Mouse (Mus musculus) hindbrain, embryonic 14.5 days (tissue): ENCODE data around the gene Abca1. TPM values are rescaled to one million over a fixed set of nuclear protein-coding genes. Genes with fewer than 3 reads are reported as not detected.

Experiments
- ATAC-seq: fragments of 200-750 bp; cut with Nextera tagmentation; 2 replicates; pipeline ENCODE4 v1.8.0; 2017; ENCODE audit warnings: moderate number of reproducible peaks, mild to moderate bottlenecking, moderate TSS enrichment, moderate library complexity; ENCODE audit not compliant: low FRiP score
- DNase-seq: peaks from one replicate; pipeline ENCODE4 v3.0.0-alpha.2; 2015; ENCODE audit warnings: low spot score
- H3K27ac ChIP-seq: fragments of 300-500 bp; sonication (generic); 2 replicates; pipeline ENCODE4 v1.5.1; 2014; ENCODE audit warnings: mild to moderate bottlenecking, moderate library complexity
- H3K27me3 ChIP-seq: fragments of 300-500 bp; sonication (generic); 2 replicates; pipeline ENCODE4 v1.6.1; 2014; ENCODE audit warnings: mild to moderate bottlenecking, low read length, mixed read lengths; ENCODE audit not compliant: control insufficient read depth, insufficient read depth
- H3K36me3 ChIP-seq: fragments of 300-500 bp; sonication (generic); replicated peaks from 2 replicates; pipeline ENCODE4 v1.6.1; 2014; ENCODE audit not compliant: control insufficient read depth, insufficient read depth
- H3K4me1 ChIP-seq: fragments of 300-500 bp; sonication (generic); replicated peaks from 2 replicates; pipeline ENCODE4 v1.6.1; 2014; ENCODE audit warnings: antibody characterized with exemption, low read length, mixed read lengths; ENCODE audit not compliant: control insufficient read depth, insufficient read depth
- H3K4me2 ChIP-seq: fragments of 300-500 bp; sonication (generic); replicated peaks from 2 replicates; pipeline ENCODE4 v1.6.1; 2014; ENCODE audit warnings: mild to moderate bottlenecking, moderate library complexity
- H3K4me3 ChIP-seq: fragments of 300-500 bp; sonication (generic); replicated peaks from 2 replicates; pipeline ENCODE4 v1.5.1; 2014; ENCODE audit warnings: mild to moderate bottlenecking, low read length
- H3K9ac ChIP-seq: fragments of 300-500 bp; sonication (generic); 2 replicates; pipeline ENCODE4 v1.6.1; 2014
- H3K9me3 ChIP-seq: fragments of 300-500 bp; sonication (generic); 2 replicates; pipeline ENCODE4 v1.6.1; 2016; ENCODE audit warnings: low read length; ENCODE audit not compliant: control insufficient read depth
- WGBS: fragments of 180-500 bp; shearing (Covaris S2); extraction: QIAGEN DNeasy Blood & Tissue Kit; methylation state at CpG from one replicate; pipeline ENCODE4 v1.1.7; 2014; 5-methylcytosine and 5-hydroxymethylcytosine counted together
- polyA plus RNA-seq: library from polyadenylated mRNA; unstranded; fragments of >200 nt; fragmentation: Nextera tagmentation; extraction: Ambion mirVana; gene quantifications from 2 replicates; pipeline ENCODE4 v1.2.1, GENCODE M21; 2014

Gene Abca1
- polyA plus RNA-seq, 1 experiment from 2014 or later = 18.8 TPM

DNA sequence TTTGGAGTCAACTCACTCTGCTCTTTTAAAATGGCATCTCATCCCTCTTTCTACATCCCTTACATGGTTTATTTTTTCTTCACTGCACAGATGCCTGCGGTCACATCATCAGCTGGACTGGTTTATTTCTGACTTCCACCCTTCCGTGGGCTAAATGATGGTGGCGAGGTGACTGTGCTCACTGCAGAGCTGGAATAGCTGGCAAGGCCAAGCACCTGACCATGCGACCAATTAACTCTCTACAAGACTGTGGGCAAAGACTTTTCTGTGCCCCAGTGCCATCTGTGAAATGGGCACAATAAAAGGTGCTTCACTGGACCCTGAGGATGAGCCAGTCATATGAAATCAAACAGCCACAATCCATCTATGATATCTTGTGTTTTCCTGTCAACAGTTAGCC, 66.1 kb downstream of the Abca1 start:
- no peaks in the 10 kb centered on the region for H3K4me1 ChIP-seq
- H3K9ac ChIP-seq = no peak overlapping the region
- ATAC-seq (no peak), DNase-seq (no peak)
- no peak overlapping the region for H3K4me3 ChIP-seq
- 92% methylated on average over 4 of the region's 4 CpGs for WGBS
- no peak overlapping the region for H3K4me2 ChIP-seq
- H3K27ac ChIP-seq = no peak overlapping the region
- H3K36me3 ChIP-seq = peaks cover 9% of the 10 kb centered on the region; the same call in 1 of the 2 replicates
- no peaks in the 10 kb centered on the region for H3K27me3 ChIP-seq
- H3K9me3 ChIP-seq = no peaks in the 10 kb centered on the region

DNA sequence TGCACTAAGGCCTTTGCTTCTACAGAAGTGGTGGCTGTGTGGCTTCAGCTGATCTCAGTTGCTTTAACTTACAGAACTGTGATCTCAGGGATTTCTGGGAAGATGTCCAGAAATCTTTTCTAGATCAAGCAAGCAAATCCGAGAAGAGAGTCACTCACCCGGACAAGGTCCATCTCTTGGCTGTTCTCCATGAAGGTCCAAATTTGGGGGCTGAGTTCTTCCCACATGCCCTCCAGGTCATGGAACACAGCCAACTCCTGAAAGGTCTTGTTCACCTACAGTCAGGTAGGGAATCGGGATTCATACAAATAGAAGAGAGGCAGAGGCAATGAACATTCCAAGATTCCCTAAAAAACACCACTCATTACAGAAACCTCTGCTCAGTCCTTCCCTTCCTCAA, 70.1 kb downstream of the Abca1 start:
- Histone ChIP-seq H3K36me3 (peaks cover 12% of the 10 kb centered on the region), H3K4me1 (no peaks in the 10 kb centered on the region), H3K4me2 (no peak overlapping the region), H3K27ac (no peak overlapping the region), H3K9me3 (no peaks in the 10 kb centered on the region), H3K27me3 (no peaks in the 10 kb centered on the region), H3K4me3 (no peak overlapping the region), H3K9ac (no peak overlapping the region)
- WGBS = 86% methylated on average over 3 of the region's 3 CpGs
- DNase-seq (no peak), ATAC-seq (no peak)

DNA sequence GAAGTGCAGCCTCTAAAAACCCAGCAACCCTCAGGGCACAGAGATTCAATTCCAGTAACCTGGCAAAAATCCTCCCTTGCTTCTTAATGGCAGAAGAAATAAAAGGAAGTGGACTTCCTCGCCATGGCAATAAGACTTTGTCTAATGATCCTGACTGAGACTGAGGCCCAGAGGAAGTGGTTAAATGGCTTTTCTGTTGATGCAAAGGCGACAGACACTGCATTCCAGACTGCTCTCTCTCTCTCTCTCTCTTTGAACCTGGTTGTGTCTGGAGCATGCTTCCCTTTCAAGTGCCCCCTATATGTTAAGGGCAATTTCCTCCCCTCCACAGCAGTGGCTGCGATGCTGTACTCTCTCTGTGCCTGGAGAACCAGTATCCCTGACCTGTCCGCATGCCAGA, 70.7 kb downstream of the Abca1 start:
- ATAC-seq (no peak), DNase-seq (no peak)
- no peaks in the 10 kb centered on the region for H3K27me3 ChIP-seq
- WGBS = 77% methylated on average over 4 of the region's 4 CpGs
- H3K9ac ChIP-seq = no peak overlapping the region
- H3K9me3 ChIP-seq = no peaks in the 10 kb centered on the region
- H3K4me1 ChIP-seq = no peaks in the 10 kb centered on the region
- peaks cover 18% of the 10 kb centered on the region for H3K36me3 ChIP-seq
- H3K4me3 ChIP-seq = no peak overlapping the region
- H3K27ac ChIP-seq = no peak overlapping the region
- H3K4me2 ChIP-seq = no peak overlapping the region

DNA sequence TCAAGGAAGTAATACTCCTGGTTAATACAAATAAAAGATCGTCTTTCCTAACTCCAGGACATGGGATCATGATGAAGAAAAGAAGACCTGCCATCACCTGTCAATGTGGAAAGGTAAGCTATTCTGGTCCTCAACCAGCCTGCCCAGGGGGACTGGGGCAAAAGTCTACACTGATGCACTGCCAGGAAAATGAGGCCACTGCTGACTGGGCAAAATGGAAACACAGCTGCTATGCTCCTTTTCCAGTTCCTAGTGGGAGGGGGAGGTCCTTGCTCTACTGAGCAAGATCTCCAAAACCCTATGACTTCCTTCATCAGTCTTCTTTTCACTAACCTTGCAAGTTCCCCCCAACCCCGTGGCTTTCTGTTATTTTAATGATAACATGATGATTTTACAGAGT, 73.1 kb downstream of the Abca1 start:
- ATAC-seq (no peak), DNase-seq (no peak)
- Histone ChIP-seq H3K27ac (no peak overlapping the region), H3K36me3 (peaks cover 13% of the 10 kb centered on the region), H3K9me3 (no peaks in the 10 kb centered on the region), H3K4me2 (no peak overlapping the region), H3K4me3 (no peak overlapping the region), H3K27me3 (no peaks in the 10 kb centered on the region), H3K9ac (no peak overlapping the region), H3K4me1 (no peaks in the 10 kb centered on the region)
- WGBS = 84% methylated on average over 2 of the region's 2 CpGs

DNA sequence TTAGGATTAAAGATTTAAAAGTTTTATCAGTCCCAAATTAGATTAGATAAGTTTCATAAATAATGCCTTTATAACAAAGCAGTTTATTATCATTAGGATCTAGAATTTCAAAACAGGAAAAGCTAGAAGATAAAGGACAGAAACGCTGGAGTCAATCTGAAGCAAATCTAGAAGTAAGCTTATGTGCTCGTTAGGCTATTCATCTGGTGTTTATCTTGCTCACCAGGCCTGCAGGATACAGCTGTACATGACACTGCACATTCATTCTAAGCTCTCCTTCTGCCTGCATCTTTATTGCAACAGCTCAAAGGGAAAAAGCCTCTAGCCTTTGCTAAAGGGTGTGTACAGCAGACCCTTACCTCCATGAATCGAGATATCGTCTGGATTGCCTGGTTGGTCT, 74.1 kb downstream of the Abca1 start:
- Histone ChIP-seq H3K4me1 (no peaks in the 10 kb centered on the region), H3K27ac (no peak overlapping the region), H3K4me3 (no peak overlapping the region), H3K9me3 (no peaks in the 10 kb centered on the region), H3K9ac (no peak overlapping the region), H3K4me2 (no peak overlapping the region), H3K36me3 (peaks cover 13% of the 10 kb centered on the region), H3K27me3 (no peaks in the 10 kb centered on the region)
- 86% methylated on average over 4 of the region's 4 CpGs for WGBS
- DNase-seq = no peak
- no peak for ATAC-seq

DNA sequence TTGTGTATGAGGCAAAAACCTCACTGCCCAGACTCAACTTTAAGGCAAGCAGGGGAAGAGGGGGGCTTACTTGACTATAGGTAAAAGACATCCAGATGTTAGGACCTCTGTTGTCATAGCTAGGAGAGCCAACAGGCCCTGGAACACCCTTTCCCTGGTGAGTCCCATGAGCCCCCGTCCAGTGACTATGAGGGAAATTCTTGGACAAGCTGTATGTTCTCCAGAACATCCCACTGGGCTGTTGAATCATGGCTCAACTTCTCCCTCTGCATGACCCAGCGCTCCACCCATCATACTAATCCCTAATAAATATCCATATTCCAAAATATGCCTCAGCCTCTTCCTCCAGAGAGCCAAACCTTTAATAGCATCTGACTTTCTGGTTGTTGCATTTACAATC, 76.6 kb downstream of the Abca1 start:
- no peaks in the 10 kb centered on the region for H3K9me3 ChIP-seq
- WGBS = 95% methylated on average over 2 of the region's 2 CpGs
- DNase-seq (no peak), ATAC-seq (no peak)
- H3K36me3 ChIP-seq = peaks cover 13% of the 10 kb centered on the region
- no peak overlapping the region for H3K9ac ChIP-seq
- no peaks in the 10 kb centered on the region for H3K4me1 ChIP-seq
- H3K27me3 ChIP-seq = no peaks in the 10 kb centered on the region
- H3K4me3 ChIP-seq = no peak overlapping the region
- H3K4me2 ChIP-seq = no peak overlapping the region
- no peak overlapping the region for H3K27ac ChIP-seq

DNA sequence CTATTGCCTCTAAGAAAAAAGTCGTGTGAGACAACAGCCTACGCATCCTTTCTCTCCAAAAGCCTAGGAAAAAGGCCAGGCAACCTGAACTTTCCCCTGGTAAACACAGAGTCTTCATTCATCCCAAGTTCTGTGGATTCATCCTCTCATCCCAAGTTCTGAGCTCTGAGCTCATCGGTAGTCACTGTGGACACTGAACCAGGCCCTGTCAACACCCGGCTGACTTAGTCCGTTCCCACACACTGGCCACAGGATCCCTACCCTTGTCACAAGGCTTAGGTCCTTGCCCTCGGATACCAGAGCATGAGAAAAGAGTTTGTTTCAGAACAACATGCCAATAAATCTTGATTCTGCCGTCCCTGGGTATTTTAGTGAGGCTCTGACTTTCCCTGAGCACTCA, 77.2 kb downstream of the Abca1 start:
- Histone ChIP-seq H3K36me3 (peaks cover 15% of the 10 kb centered on the region), H3K27me3 (no peaks in the 10 kb centered on the region), H3K9ac (no peak overlapping the region), H3K4me1 (no peaks in the 10 kb centered on the region), H3K9me3 (no peaks in the 10 kb centered on the region), H3K27ac (no peak overlapping the region), H3K4me3 (no peak overlapping the region), H3K4me2 (no peak overlapping the region)
- ATAC-seq (no peak), DNase-seq (no peak)
- WGBS = 81% methylated on average over 7 of the region's 7 CpGs

DNA sequence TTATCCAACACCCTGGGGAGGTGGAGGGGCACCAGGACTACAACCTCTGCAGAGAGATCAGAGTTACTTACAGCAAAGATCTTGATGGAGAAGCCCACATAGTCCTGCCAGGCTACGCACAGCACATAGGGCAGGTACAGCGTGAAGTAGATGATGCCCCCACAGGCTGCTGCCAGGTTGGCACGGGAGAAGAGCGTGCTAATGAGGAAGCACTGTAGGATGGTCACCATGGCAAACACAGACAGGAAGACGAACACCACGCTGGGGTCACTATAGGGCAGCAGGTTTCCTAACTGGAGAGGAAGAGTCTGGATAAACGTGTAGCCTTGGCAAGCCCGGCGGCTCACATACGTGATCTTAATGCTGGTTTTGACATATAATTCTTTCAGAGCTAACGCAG, 77.8 kb downstream of the Abca1 start:
- no peak overlapping the region for H3K4me3 ChIP-seq
- no peak overlapping the region for H3K9ac ChIP-seq
- H3K4me2 ChIP-seq = no peak overlapping the region
- H3K4me1 ChIP-seq = no peaks in the 10 kb centered on the region
- DNase-seq (no peak), ATAC-seq (no peak)
- no peaks in the 10 kb centered on the region for H3K9me3 ChIP-seq
- no peak overlapping the region for H3K27ac ChIP-seq
- WGBS = 95% methylated on average over 11 of the region's 11 CpGs
- no peaks in the 10 kb centered on the region for H3K27me3 ChIP-seq
- peaks cover 21% of the 10 kb centered on the region for H3K36me3 ChIP-seq

DNA sequence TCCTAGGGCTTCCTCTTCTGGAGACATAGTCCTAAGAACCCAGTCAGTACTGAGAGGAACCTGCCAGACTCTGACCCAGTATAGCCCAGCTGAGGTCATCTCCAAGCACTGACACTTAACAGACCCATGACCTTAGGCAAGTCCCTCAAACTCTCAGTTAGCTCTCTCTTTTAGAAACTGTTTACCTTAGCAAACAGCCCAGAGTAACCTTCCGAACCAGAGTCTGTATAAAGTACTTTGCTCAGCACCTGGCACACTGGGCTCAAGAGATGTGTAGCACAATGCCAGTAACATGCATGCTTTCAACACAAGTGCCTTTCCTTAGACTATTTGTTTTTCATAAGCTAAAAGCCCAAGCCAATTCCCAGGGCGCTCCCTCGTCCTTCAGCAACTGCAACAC, 79.4 kb downstream of the Abca1 start:
- H3K27me3 ChIP-seq = no peaks in the 10 kb centered on the region
- DNase-seq (no peak), ATAC-seq (no peak)
- 91% methylated on average over 3 of the region's 3 CpGs for WGBS
- no peak overlapping the region for H3K4me2 ChIP-seq
- H3K4me3 ChIP-seq = no peak overlapping the region
- no peaks in the 10 kb centered on the region for H3K4me1 ChIP-seq
- no peak overlapping the region for H3K27ac ChIP-seq
- no peaks in the 10 kb centered on the region for H3K9me3 ChIP-seq
- H3K9ac ChIP-seq = no peak overlapping the region
- peaks cover 24% of the 10 kb centered on the region for H3K36me3 ChIP-seq

DNA sequence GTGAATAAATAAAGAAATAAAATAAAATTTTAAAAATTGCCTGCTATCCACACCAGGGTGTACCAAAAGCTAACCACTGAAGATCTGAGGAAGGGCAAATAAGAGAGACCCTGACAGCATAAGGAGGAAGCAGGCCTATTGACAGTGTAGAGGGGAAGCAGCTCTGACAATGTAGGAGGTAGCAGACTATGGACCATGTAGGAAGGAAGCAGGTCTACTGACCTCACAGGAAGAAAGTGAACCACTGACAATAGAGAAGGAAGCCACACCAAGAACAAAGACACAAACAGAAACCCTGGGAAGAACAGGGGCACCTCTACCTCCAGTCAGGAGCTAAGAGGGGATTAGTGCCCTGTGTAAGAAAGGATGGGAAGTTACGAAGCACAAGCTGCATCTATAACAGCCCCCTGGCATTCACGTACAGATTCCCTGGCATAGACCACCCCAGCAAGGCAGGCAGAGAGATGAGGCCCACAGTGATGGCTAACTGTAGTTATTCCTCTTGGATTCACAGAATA, 80.8 kb downstream of the Abca1 start:
- no peak for ATAC-seq
- Histone ChIP-seq H3K27me3 (no peaks in the 10 kb centered on the region), H3K4me2 (no peak overlapping the region), H3K9me3 (no peaks in the 10 kb centered on the region), H3K9ac (no peak overlapping the region), H3K4me3 (no peak overlapping the region), H3K36me3 (peaks cover 16% of the 10 kb centered on the region; the same call in 1 of the 2 replicates), H3K4me1 (no peaks in the 10 kb centered on the region), H3K27ac (no peak overlapping the region)
- no peak for DNase-seq
- 93% methylated on average over 2 of the region's 2 CpGs for WGBS
